Mouse (Mus musculus) right cerebral cortex, adult 18-20 months (tissue): ENCODE results near the gene Foxl1.

Experiments used
- DNase-seq: peaks from one replicate; pipeline ENCODE4 v3.0.0; 2022; ENCODE audit warnings: mixed read lengths

The Foxl1 gene

GRCm38 (mm10) chr8:121127756-121128375 is at the start of gene Foxl1:
Foxl1 (plus strand) TSS chr8:121127940.
- DNase-seq = no peak

GRCm38 (mm10) chr8:121078721-121079120 is 49.0 kb upstream of the Foxl1 start:
- DNase-seq = no peak

- DNase-seq = no peak
These were observed 48.5 kb upstream of the Foxl1 start for GRCm38 (mm10) chr8:121079201-121079600.

GRCm38 (mm10) chr8:121079944-121080343 is 47.8 kb upstream of the Foxl1 start:
- DNase-seq = no peak

GRCm38 (mm10) chr8:121080361-121081090 is 47.2 kb upstream of the Foxl1 start:
- DNase-seq = no peak

- no peak for DNase-seq
These were observed 46.3 kb upstream of the Foxl1 start for GRCm38 (mm10) chr8:121081398-121081797.

- DNase-seq = no peak
These were observed 45.3 kb upstream of the Foxl1 start for GRCm38 (mm10) chr8:121082218-121083092.

- DNase-seq = no peak
These were observed 44.4 kb upstream of the Foxl1 start for GRCm38 (mm10) chr8:121083093-121083935.

GRCm38 (mm10) chr8:121083936-121084209 is 43.9 kb upstream of the Foxl1 start:
- DNase-seq = no peak

- DNase-seq = no peak
These were observed 43.4 kb upstream of the Foxl1 start, which contains the start of gene Foxf1 for GRCm38 (mm10) chr8:121084210-121084951. Foxf1 (plus strand) TSS chr8:121084386.

- no peak for DNase-seq
These were observed 42.7 kb upstream of the Foxl1 start for GRCm38 (mm10) chr8:121085011-121085410.

- no peak for DNase-seq
These were observed 42.2 kb upstream of the Foxl1 start for GRCm38 (mm10) chr8:121085561-121085960.

GRCm38 (mm10) chr8:121086004-121086900 is 41.5 kb upstream of the Foxl1 start:
- DNase-seq = no peak

- no peak for DNase-seq
These were observed 39.5 kb upstream of the Foxl1 start for GRCm38 (mm10) chr8:121088281-121088680.

- no peak for DNase-seq
These were observed 38.7 kb upstream of the Foxl1 start for GRCm38 (mm10) chr8:121088871-121089630.

- DNase-seq = no peak
These were observed 37.9 kb upstream of the Foxl1 start for GRCm38 (mm10) chr8:121089631-121090380.

- no peak for DNase-seq
These were observed 37.0 kb upstream of the Foxl1 start for GRCm38 (mm10) chr8:121090716-121091115.

- no peak for DNase-seq
These were observed 35.6 kb upstream of the Foxl1 start for GRCm38 (mm10) chr8:121092141-121092540.

GRCm38 (mm10) chr8:121092627-121093026 is 35.1 kb upstream of the Foxl1 start:
- peak; percentile 69 for DNase-seq
